Mouse (Mus musculus): ENCODE results near the gene Rmdn2.

DNA sequence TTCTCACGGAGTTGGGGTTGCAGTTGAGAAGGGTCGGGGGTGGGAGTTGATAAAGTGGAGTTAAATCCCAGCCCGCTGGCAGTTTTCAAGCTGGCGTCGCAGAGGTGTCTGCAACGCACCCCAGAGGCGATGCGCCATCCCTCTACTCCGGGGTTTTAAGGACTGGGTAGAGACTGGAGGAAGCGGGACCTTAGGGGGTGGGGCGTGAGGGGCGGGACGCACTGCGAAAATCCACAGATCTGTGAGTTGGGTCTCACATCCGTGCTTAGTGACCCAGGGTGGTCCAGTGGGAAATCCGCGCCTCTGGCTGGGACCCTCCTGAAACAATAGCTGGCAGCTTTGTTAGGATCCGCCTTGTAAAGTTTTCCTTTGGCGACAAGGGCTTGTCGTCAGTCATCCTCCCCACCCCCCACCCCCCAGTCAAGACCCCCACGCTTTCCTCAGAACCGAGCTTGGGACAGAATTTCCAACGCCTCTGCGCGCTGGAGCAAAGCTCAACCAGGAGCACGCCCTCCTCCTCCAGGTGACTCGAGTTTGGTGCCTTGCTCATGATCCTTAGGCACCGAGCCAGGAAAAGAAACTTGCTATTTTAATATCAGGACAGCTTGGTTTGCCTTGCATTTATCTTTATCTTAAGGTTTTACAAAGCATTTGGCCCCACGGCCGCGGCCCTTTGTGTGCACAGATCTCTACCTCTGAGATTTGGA lies 103.4 kb downstream of the Rmdn2 start, which contains the start of gene Cyp1b1:
- TF ChIP-seq CTCF (conservative IDR thresholded peaks at IDR 0.05; ENCODE audit: insufficient read depth, insufficient read length, low read depth, low read length) (no peak), POLR2A (IDR thresholded peaks at IDR 0.05; ENCODE audit: low read depth, low read length) (peak; percentile 32)
